Mouse (Mus musculus) limb, embryonic 12.5 days (tissue): ENCODE results near the gene Acaca. TPM values are rescaled to one million over a fixed set of nuclear protein-coding genes. Genes with fewer than 3 reads are reported as not detected.

Source experiments
- ATAC-seq: fragments of 200-750 bp; cut with Nextera tagmentation; 2 replicates; pipeline ENCODE4 v1.8.0; 2017; ENCODE audit warnings: low read depth, moderate TSS enrichment; ENCODE audit not compliant: insufficient number of reproducible peaks, insufficient read depth, low FRiP score, low TSS enrichment
- H3K27ac ChIP-seq: fragments of 300-500 bp; sonication (generic); 2 replicates; pipeline ENCODE4 v1.5.1; 2016; ENCODE audit warnings: mild to moderate bottlenecking, moderate library complexity
- H3K27me3 ChIP-seq: fragments of 300-500 bp; sonication (generic); 2 replicates; pipeline ENCODE4 v1.6.1; 2016; ENCODE audit warnings: mild to moderate bottlenecking, moderate library complexity
- H3K36me3 ChIP-seq: fragments of 300-500 bp; sonication (generic); 2 replicates; pipeline ENCODE4 v1.6.1; 2016; ENCODE audit warnings: mild to moderate bottlenecking, moderate library complexity
- H3K4me1 ChIP-seq: fragments of 300-500 bp; sonication (generic); replicated peaks from 2 replicates; pipeline ENCODE4 v1.6.1; 2016
- H3K4me2 ChIP-seq: fragments of 300-500 bp; sonication (generic); 2 replicates; pipeline ENCODE4 v1.6.1; 2016; ENCODE audit warnings: mild to moderate bottlenecking, moderate library complexity
- H3K4me3 ChIP-seq: fragments of 300-500 bp; sonication (generic); replicated peaks from 2 replicates; pipeline ENCODE4 v1.5.1; 2016; ENCODE audit warnings: mild to moderate bottlenecking
- H3K9ac ChIP-seq: fragments of 300-500 bp; sonication (generic); replicated peaks from 2 replicates; pipeline ENCODE4 v1.6.1; 2016; ENCODE audit warnings: mild to moderate bottlenecking, moderate library complexity
- H3K9me3 ChIP-seq: fragments of 300-500 bp; sonication (generic); 2 replicates; pipeline ENCODE4 v1.6.1; 2016; ENCODE audit warnings: mild to moderate bottlenecking, moderate library complexity
- WGBS: fragments of 180-500 bp; shearing (Covaris S2); methylation state at CpG from one replicate; pipeline ENCODE4 v1.1.7; 2016; 5-methylcytosine and 5-hydroxymethylcytosine counted together
- polyA plus RNA-seq: library from polyadenylated mRNA; unstranded; fragments of >200 nt; fragmentation: Nextera tagmentation; extraction: Ambion mirVana; gene quantifications from 2 replicates; pipeline ENCODE4 v1.2.1, GENCODE M21; 2016

Acaca gene
- polyA plus RNA-seq, 1 experiment from 2014 or later, result 26.2 TPM

DNA sequence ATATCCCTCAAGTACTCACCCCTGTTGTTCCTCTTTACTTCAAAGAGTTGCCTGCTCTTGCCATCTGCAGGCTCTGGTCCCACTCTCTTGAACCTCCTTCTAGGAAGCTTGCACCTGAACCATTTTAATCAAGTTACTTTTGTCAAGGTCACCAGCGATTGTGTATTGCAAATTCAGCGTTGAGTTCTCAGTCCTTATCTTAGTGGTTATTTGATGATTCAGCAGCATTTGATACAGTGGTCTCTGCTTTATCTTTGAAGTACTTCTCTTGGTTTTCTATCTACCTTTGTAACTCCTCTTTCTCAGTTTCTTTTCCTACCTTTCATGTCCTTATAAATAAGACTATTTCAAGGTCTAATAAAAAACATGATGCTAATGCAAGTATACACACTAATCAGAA lies 211.2 kb downstream of the Acaca start:
- 83% methylated on average over 2 of the region's 2 CpGs for WGBS
- Histone ChIP-seq H3K4me1 (no peaks in the 10 kb centered on the region), H3K9me3 (no peaks in the 10 kb centered on the region), H3K27me3 (no peaks in the 10 kb centered on the region), H3K27ac (no peak overlapping the region), H3K36me3 (peaks cover 15% of the 10 kb centered on the region), H3K4me2 (no peak overlapping the region), H3K9ac (no peak overlapping the region), H3K4me3 (no peak overlapping the region)
- no peak for ATAC-seq

- ATAC-seq, result no peak
- WGBS, result 83% methylated on average over 6 of the region's 6 CpGs
- no peak overlapping the region for H3K9ac ChIP-seq
- H3K27ac ChIP-seq, result no peak overlapping the region
- H3K4me1 ChIP-seq, result no peaks in the 10 kb centered on the region
- H3K36me3 ChIP-seq, result peaks cover 11% of the 10 kb centered on the region; the same call in 1 of the 2 replicates
- no peaks in the 10 kb centered on the region for H3K9me3 ChIP-seq
- no peak overlapping the region for H3K4me3 ChIP-seq
- no peaks in the 10 kb centered on the region for H3K27me3 ChIP-seq
- H3K4me2 ChIP-seq, result no peak overlapping the region
Measured at GRCm38 (mm10) chr11:84344522-84345236, 215.2 kb downstream of the Acaca start.

DNA sequence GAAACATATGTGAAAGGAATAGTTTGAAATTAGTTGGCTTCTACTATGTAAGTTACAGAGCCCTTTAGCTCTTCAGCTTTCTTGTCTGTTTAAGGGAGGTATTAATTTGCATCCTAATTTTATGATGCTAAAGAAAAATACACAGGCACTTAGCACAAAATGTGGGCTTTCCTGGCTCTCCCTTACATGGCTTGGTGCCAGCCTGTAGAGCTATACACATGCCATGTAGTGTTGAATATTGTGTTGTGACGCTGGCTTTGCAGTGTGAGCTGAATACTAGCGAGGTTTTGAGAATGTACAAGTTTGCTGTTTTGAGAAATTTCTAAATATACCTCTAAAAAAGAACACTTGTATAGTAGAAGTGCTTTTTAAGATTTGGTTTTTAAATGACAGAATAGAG lies 218.3 kb downstream of the Acaca start:
- Histone ChIP-seq H3K27ac (no peak overlapping the region), H3K4me2 (no peak overlapping the region), H3K36me3 (peaks cover 6% of the 10 kb centered on the region; the same call in 1 of the 2 replicates), H3K9ac (no peak overlapping the region), H3K9me3 (no peaks in the 10 kb centered on the region), H3K4me3 (no peak overlapping the region), H3K4me1 (no peaks in the 10 kb centered on the region), H3K27me3 (no peaks in the 10 kb centered on the region)
- 89% methylated on average over 2 of the region's 2 CpGs for whole genome bisulfite sequencing
- ATAC-seq, result no peak

- H3K36me3 ChIP-seq, result peaks cover 6% of the 10 kb centered on the region; the same call in 1 of the 2 replicates
- no peak for ATAC-seq
- no peak overlapping the region for H3K27ac ChIP-seq
- H3K4me2 ChIP-seq, result no peak overlapping the region
- H3K9me3 ChIP-seq, result no peaks in the 10 kb centered on the region
- no peaks in the 10 kb centered on the region for H3K27me3 ChIP-seq
- H3K9ac ChIP-seq, result no peak overlapping the region
- 89% methylated on average over 16 of the region's 16 CpGs for WGBS
- no peak overlapping the region for H3K4me3 ChIP-seq
- no peaks in the 10 kb centered on the region for H3K4me1 ChIP-seq
Measured at GRCm38 (mm10) chr11:84348843-84349825, 219.7 kb downstream of the Acaca start.

DNA sequence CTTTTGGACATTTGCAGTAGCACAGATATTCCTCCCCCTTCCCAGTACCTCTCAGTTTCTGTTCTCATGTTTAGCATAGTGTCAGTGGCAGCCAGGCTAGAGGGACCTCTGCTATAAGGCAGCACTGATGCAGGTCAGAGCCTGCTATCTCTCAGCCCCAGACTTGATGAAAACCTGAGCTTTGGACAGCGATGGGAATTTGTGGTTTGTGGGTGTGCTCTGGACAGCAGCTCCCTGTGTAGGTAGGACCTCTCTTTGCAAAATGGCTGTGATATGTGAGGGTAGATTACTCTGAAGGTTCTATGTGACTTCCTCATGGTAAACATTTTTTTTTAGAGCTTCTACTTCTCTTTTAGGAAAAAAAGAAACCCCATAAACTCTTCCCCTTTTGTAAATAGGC lies 221.7 kb downstream of the Acaca start:
- Histone ChIP-seq H3K9ac (no peak overlapping the region), H3K36me3 (peaks cover 3% of the 10 kb centered on the region; the same call in 1 of the 2 replicates), H3K9me3 (no peaks in the 10 kb centered on the region), H3K27me3 (no peaks in the 10 kb centered on the region), H3K4me3 (no peak overlapping the region), H3K27ac (no peak overlapping the region), H3K4me2 (no peak overlapping the region), H3K4me1 (no peaks in the 10 kb centered on the region)
- ATAC-seq, result no peak
- 97% methylated on average over 1 of the region's 1 CpGs for WGBS

GRCm38 (mm10) chr11:84353058-84353726 lies 223.7 kb downstream of the Acaca start:
- WGBS, result 92% methylated on average over 7 of the region's 7 CpGs
- Histone ChIP-seq H3K27ac (no peak overlapping the region), H3K4me2 (no peak overlapping the region), H3K9me3 (no peaks in the 10 kb centered on the region), H3K27me3 (no peaks in the 10 kb centered on the region), H3K36me3 (peaks cover 3% of the 10 kb centered on the region; the same call in 1 of the 2 replicates), H3K9ac (no peak overlapping the region), H3K4me3 (no peak overlapping the region), H3K4me1 (no peaks in the 10 kb centered on the region)
- no peak for ATAC-seq

DNA sequence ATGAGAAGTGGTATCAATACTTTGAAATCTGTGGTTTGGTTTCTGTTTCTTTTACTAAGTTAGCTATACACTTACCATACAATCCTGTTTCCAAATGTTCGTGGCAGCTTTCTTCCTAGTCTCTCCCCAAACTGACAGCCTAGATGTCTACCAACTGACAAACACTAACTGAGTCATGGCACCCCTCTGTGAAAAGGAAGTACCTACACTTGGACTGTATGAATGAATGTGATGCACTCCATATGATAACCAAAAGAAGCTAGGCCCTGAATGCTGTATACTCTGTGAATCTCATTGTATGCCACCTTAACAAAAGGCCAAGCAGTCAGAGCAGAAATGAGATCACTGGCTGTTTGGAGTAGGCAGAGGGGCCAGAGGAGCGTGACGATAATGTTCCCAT lies 227.8 kb downstream of the Acaca start:
- Histone ChIP-seq H3K4me1 (peaks cover 14% of the 10 kb centered on the region), H3K36me3 (no peaks in the 10 kb centered on the region), H3K27me3 (no peaks in the 10 kb centered on the region), H3K9ac (no peak overlapping the region), H3K4me3 (no peak overlapping the region), H3K4me2 (no peak overlapping the region), H3K9me3 (no peaks in the 10 kb centered on the region), H3K27ac (no peak overlapping the region)
- 96% methylated on average over 3 of the region's 3 CpGs for WGBS
- no peak for ATAC-seq

DNA sequence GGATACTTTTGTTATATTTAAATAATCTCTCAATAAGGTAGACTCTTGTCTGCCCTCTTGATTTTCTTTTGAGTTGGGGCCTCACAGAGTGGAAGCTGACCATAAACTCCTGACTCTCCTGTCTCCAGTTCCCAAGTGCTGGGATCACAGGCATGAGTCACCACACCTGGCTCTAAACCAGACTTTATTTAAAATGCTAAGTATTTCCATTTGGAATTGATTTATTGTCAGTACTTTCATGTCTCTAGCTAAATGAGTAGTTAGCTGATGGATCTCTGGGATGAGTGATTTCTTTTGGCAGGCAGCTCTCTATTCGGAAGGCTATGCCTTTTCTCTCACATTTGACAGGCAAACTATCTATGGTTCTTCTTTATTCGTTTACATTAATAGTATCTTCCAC lies 228.3 kb downstream of the Acaca start:
- Histone ChIP-seq H3K9ac (no peak overlapping the region), H3K36me3 (no peaks in the 10 kb centered on the region), H3K27ac (no peak overlapping the region), H3K4me3 (no peak overlapping the region), H3K9me3 (no peaks in the 10 kb centered on the region), H3K4me2 (no peak overlapping the region), H3K4me1 (peaks cover 17% of the 10 kb centered on the region), H3K27me3 (no peaks in the 10 kb centered on the region)
- no peak for ATAC-seq
- WGBS, result 81% methylated on average over 2 of the region's 2 CpGs

DNA sequence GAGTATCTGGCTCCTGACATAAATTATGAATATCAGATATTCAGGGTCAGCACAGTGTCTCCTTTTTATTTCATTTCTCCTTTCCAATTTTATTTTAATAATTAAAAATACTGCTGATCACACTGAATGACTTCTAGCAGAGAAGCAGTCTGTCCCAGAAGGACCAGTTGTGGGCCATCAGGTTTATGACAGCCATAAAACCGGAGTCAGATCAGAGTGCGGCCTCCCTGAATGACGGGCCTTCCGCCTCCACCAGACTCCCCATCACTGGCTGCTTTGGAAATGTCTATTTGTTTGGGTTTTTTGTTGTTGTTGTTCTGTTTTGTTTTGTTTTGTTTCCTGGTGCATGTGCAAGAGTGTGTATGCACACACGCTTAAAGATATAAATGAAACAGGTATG lies 232.1 kb downstream of the Acaca start:
- no peak for ATAC-seq
- Histone ChIP-seq H3K27ac (no peak overlapping the region), H3K4me3 (no peak overlapping the region), H3K4me1 (peaks cover 20% of the 10 kb centered on the region), H3K27me3 (no peaks in the 10 kb centered on the region), H3K4me2 (no peak overlapping the region), H3K9me3 (no peaks in the 10 kb centered on the region), H3K9ac (no peak overlapping the region), H3K36me3 (peaks cover 22% of the 10 kb centered on the region)
- 35% methylated on average over 5 of the region's 5 CpGs for WGBS

DNA sequence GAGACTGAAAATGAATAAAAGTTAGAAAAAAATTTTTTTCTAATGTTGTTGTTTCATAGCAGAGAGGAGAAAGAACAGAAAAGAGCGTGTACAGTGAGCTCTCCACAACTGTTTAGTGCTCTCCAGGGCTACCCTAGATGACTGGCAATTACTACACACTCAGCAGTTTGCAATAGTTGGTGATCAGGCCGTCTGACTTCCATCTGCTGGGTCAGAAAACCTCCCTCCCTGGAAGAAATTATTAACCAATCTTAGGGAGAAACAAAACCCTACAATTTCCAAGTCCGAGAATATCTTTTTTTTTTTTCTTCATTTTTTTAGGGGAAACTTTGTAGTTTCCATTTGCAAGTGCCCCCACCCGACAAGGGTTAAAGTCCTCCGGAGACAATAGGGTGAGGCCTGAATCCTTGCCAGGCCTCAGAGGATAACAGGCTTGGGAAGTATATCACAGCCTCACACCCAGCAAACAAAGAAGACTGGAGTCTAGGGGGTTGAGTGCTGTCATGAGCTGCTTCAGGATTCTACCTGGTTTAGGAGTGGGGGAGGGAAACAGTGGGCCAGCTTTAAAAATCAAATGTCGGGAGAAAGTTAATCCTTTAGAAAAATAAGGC lies 233.3 kb downstream of the Acaca start:
- H3K36me3 ChIP-seq, result peaks cover 22% of the 10 kb centered on the region
- H3K27me3 ChIP-seq, result no peaks in the 10 kb centered on the region
- H3K4me3 ChIP-seq, result no peak overlapping the region
- H3K4me2 ChIP-seq, result no peak overlapping the region
- no peak overlapping the region for H3K9ac ChIP-seq
- peaks cover 20% of the 10 kb centered on the region for H3K4me1 ChIP-seq
- no peaks in the 10 kb centered on the region for H3K9me3 ChIP-seq
- 55% methylated on average over 6 of the region's 6 CpGs for WGBS
- ATAC-seq, result no peak
- peak overlapping the region; percentile 54; the same call in 1 of the 2 replicates for H3K27ac ChIP-seq

DNA sequence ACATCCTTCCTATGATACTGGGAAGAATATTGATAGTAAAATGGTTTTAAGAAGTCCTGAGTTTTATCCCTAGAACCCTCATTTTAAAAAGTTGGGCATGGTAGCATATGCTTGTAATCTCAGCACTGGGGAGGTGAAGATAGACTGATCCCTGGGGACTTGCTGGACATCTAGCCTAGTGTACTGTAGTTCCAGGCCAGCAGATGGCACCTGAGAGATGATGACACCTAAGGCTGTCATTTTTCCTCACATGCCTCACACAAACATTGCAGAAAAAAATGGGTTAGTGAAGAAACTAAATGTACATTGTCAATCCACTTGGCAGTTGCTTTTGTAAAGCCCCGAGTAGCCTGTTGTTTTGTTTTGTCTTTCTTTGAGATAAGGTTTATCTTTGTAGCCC lies 235.8 kb downstream of the Acaca start:
- H3K9me3 ChIP-seq, result no peaks in the 10 kb centered on the region
- 85% methylated on average over 1 of the region's 1 CpGs for WGBS
- ATAC-seq, result no peak
- H3K4me2 ChIP-seq, result no peak overlapping the region
- no peaks in the 10 kb centered on the region for H3K27me3 ChIP-seq
- H3K36me3 ChIP-seq, result peaks cover 26% of the 10 kb centered on the region
- H3K9ac ChIP-seq, result no peak overlapping the region
- H3K4me3 ChIP-seq, result no peak overlapping the region
- peaks cover 20% of the 10 kb centered on the region for H3K4me1 ChIP-seq
- no peak overlapping the region for H3K27ac ChIP-seq
